Mouse (Mus musculus) testis, adult 2 months (tissue): ENCODE measurements around the gene Rbm19. TPM values are rescaled to one million over a fixed set of nuclear protein-coding genes. Genes with fewer than 3 reads are reported as not detected.

Source experiments
- H3K27ac ChIP-seq: fragments of 200-500 bp; 2 replicates; pipeline ENCODE4 v1.5.1; 2012; ENCODE audit warnings: low read depth, low read length; ENCODE audit not compliant: control insufficient read depth, insufficient read depth
- H3K27me3 ChIP-seq: fragments of 200-500 bp; 2 replicates; pipeline ENCODE4 v1.6.1; 2012; ENCODE audit warnings: mild to moderate bottlenecking, low read length, moderate library complexity; ENCODE audit not compliant: control insufficient read depth, insufficient read depth
- H3K36me3 ChIP-seq: fragments of 200-500 bp; 2 replicates; pipeline ENCODE4 v1.6.1; 2012; ENCODE audit warnings: mild to moderate bottlenecking, low read length; ENCODE audit not compliant: control insufficient read depth, insufficient read depth
- H3K4me1 ChIP-seq: fragments of 200-500 bp; 2 replicates; pipeline ENCODE4 v1.6.1; 2012; ENCODE audit warnings: low read length; ENCODE audit not compliant: control insufficient read depth, insufficient read depth
- H3K4me3 ChIP-seq: fragments of 200-500 bp; 2 replicates; pipeline ENCODE4 v1.5.1; 2012; ENCODE audit warnings: low read depth, mild to moderate bottlenecking, low read length, moderate library complexity, mixed read lengths; ENCODE audit not compliant: control insufficient read depth
- CTCF ChIP-seq: fragments of 200-500 bp; IDR thresholded peaks from 2 replicates; pipeline ENCODE4 v1.5.1; 2012; ENCODE audit warnings: low read depth, mild to moderate bottlenecking, inconsistent platforms, low read length, moderate library complexity; ENCODE audit not compliant: control insufficient read depth, insufficient read depth, insufficient replicate concordance
- POLR2A ChIP-seq: fragments of 200-500 bp; IDR thresholded peaks from 2 replicates; pipeline ENCODE4 v1.6.1; 2012; ENCODE audit warnings: low read depth, mild to moderate bottlenecking, inconsistent platforms, low read length, moderate library complexity; ENCODE audit not compliant: control insufficient read depth
- polyA plus RNA-seq: library from polyadenylated mRNA; depleted of rRNA; stranded (reverse); fragments of >200 nt; gene quantifications from 2 replicates; pipeline ENCODE4 v1.2.3, GENCODE M21; 2012

Rbm19 gene
- polyA plus RNA-seq, 1 experiment, result 11.8 TPM

- H3K27ac ChIP-seq, result no peak overlapping the region
- H3K4me1 ChIP-seq, result no peaks in the 10 kb centered on the region; the same call in 1 of the 2 replicates
- no peaks in the 10 kb centered on the region for H3K27me3 ChIP-seq
- no peaks in the 10 kb centered on the region for H3K36me3 ChIP-seq
- TF ChIP-seq CTCF (no peak), POLR2A (no peak)
- H3K4me3 ChIP-seq, result no peak overlapping the region
Measured at GRCm38 (mm10) chr5:120156166-120156909, 40.1 kb downstream of the Rbm19 start.

DNA sequence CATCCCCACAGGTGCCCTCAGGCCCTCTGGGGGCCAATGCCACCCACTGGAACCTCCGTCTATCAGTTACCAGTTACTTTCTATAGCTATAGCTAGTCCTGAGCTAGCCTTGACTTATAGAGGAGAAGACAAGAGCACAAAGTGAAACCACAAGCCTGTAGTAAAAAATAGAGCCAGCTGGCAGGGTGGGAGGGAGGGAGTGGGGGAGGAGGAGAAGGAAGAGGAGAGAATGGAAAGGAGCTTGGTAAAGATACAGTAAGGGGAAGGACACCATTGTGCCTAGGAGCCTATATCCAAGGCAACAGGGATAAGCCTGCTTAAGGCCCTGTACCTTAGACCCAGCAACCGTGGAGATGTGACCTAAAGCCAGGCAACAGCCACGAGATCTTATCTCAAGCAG lies 40.9 kb downstream of the Rbm19 start:
- H3K4me1 ChIP-seq, result no peaks in the 10 kb centered on the region; the same call in 1 of the 2 replicates
- H3K36me3 ChIP-seq, result no peaks in the 10 kb centered on the region
- no peaks in the 10 kb centered on the region for H3K27me3 ChIP-seq
- no peak overlapping the region for H3K27ac ChIP-seq
- H3K4me3 ChIP-seq, result no peak overlapping the region
- TF ChIP-seq POLR2A (no peak), CTCF (no peak)

DNA sequence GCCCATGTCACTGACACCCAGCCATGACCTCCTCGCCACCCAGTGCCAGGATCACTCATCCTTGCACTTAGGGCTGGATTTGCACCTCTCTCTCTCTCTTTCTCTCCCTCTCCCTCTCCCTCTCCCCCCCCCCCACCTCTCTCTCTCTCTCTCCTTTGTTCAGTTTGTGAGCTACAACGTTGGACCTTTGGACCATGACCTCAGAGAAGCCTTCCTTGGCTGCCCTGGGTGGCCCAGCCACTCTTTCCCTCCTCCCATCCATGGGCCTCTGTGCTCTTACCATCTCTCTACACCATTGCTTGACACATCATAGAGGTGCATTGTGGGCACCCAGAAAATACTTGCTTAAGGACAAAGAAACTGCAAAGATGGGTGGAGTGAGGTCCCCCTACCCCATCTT lies 42.2 kb downstream of the Rbm19 start:
- Histone ChIP-seq H3K27ac (no peak overlapping the region), H3K36me3 (no peaks in the 10 kb centered on the region), H3K4me3 (no peak overlapping the region), H3K4me1 (no peaks in the 10 kb centered on the region), H3K27me3 (no peaks in the 10 kb centered on the region)
- no peak for TF ChIP-seq CTCF
- no peak for TF ChIP-seq POLR2A

DNA sequence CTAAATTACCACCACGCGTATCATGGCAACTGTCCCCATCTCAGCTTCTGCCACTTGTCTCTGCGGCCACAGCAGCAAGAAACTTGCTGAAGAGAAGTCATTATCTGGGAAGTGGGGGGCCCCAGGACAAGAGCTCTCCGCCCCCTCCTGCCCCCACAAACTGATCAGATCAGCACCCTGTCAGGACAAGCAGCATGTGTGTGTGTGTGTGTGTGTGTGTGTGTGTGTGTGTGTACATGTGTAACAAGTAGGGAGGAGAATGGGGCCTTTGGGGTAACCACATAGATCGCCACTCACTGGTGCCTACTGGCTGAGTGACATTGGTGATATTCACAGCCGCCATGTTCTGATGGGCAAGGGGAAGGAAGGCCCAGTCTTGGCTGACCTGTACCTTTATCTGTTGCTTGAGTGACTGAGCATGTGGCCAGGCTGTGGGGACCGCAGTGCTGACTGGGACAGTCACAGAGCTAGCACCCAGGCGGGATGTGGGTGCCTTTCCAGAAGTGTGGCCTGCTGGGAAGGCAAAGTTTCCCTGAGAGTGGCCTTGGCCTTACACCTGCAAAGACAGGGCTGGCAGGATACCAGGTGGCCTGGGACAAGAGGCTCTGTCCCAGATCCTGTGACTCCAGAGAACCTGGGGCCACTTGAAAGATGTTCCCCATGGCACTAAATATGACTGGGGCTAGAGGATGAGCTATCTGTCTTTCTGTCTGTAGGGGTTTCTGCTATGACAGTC lies 44.8 kb downstream of the Rbm19 start:
- no peak overlapping the region for H3K27ac ChIP-seq
- H3K4me1 ChIP-seq, result peaks cover 4% of the 10 kb centered on the region
- no peaks in the 10 kb centered on the region for H3K27me3 ChIP-seq
- TF ChIP-seq CTCF (no peak), POLR2A (no peak)
- H3K4me3 ChIP-seq, result no peak overlapping the region
- H3K36me3 ChIP-seq, result no peaks in the 10 kb centered on the region

GRCm38 (mm10) chr5:120162689-120163088 lies 46.4 kb downstream of the Rbm19 start:
- no peak for TF ChIP-seq CTCF
- no peak for TF ChIP-seq POLR2A
- H3K27ac ChIP-seq, result no peak overlapping the region
- H3K4me3 ChIP-seq, result no peak overlapping the region
- H3K36me3 ChIP-seq, result no peaks in the 10 kb centered on the region
- H3K27me3 ChIP-seq, result no peaks in the 10 kb centered on the region
- peaks cover 4% of the 10 kb centered on the region for H3K4me1 ChIP-seq

- Histone ChIP-seq H3K27ac (no peak overlapping the region), H3K36me3 (no peaks in the 10 kb centered on the region), H3K4me1 (peaks cover 4% of the 10 kb centered on the region), H3K4me3 (no peak overlapping the region), H3K27me3 (no peaks in the 10 kb centered on the region)
- TF ChIP-seq POLR2A (no peak), CTCF (no peak)
Measured at GRCm38 (mm10) chr5:120163428-120163827, 47.2 kb downstream of the Rbm19 start.

- H3K4me1 ChIP-seq, result peaks cover 4% of the 10 kb centered on the region
- no peaks in the 10 kb centered on the region for H3K27me3 ChIP-seq
- TF ChIP-seq CTCF (no peak), POLR2A (no peak)
- no peak overlapping the region for H3K4me3 ChIP-seq
- no peaks in the 10 kb centered on the region for H3K36me3 ChIP-seq
- no peak overlapping the region for H3K27ac ChIP-seq
Measured at GRCm38 (mm10) chr5:120164450-120164849, 48.2 kb downstream of the Rbm19 start.
